Mouse (Mus musculus) thymus, adult 2 months (tissue): ENCODE measurements around the gene Slc12a4. TPM values are rescaled to one million over a fixed set of nuclear protein-coding genes. Genes with fewer than 3 reads are reported as not detected.
A peak's percentile ranks its signal among the peaks of the same experiment; 100 is the strongest.

Experiments used
- DNase-seq: peaks from one replicate; pipeline ENCODE4 v3.0.0; 2021
- H3K27ac ChIP-seq: fragments of 200-500 bp; 2 replicates; pipeline ENCODE4 v1.5.1; 2012; ENCODE audit warnings: low read length, control low read depth; ENCODE audit not compliant: control insufficient read depth, insufficient read depth
- H3K27me3 ChIP-seq: fragments of 200-500 bp; 2 replicates; pipeline ENCODE4 v1.6.1; 2012; ENCODE audit warnings: mild to moderate bottlenecking, low read length, moderate library complexity, mixed read lengths; ENCODE audit not compliant: control insufficient read depth, insufficient read depth
- H3K36me3 ChIP-seq: fragments of 200-500 bp; 2 replicates; pipeline ENCODE4 v1.6.1; 2012; ENCODE audit warnings: mild to moderate bottlenecking, low read length, moderate library complexity; ENCODE audit not compliant: control insufficient read depth, insufficient read depth
- H3K4me1 ChIP-seq: fragments of 200-500 bp; replicated peaks from 2 replicates; pipeline ENCODE4 v1.6.1; 2012; ENCODE audit warnings: low read length; ENCODE audit not compliant: control insufficient read depth, insufficient read depth
- H3K4me3 ChIP-seq: fragments of 200-500 bp; 2 replicates; pipeline ENCODE4 v1.5.1; 2012; ENCODE audit warnings: mild to moderate bottlenecking, low read length, control low read depth, moderate library complexity; ENCODE audit not compliant: control insufficient read depth, insufficient read depth
- CTCF ChIP-seq: fragments of 200-500 bp; IDR thresholded peaks from 2 replicates; pipeline ENCODE4 v1.5.1; 2012; ENCODE audit warnings: mild to moderate bottlenecking, control low read depth, low read length, moderate library complexity, borderline replicate concordance; ENCODE audit not compliant: control insufficient read depth, poor library complexity, insufficient read depth; ENCODE audit errors: extremely low read depth
- POLR2A ChIP-seq: fragments of 200-500 bp; IDR thresholded peaks from 2 replicates; pipeline ENCODE4 v1.6.1; 2012; ENCODE audit warnings: mild to moderate bottlenecking, low read length, control low read depth, moderate library complexity; ENCODE audit not compliant: control insufficient read depth, poor library complexity, insufficient read depth; ENCODE audit errors: extremely low read depth
- WGBS: fragments of 180-500 bp; shearing (Covaris S2); methylation state at CpG from one replicate; pipeline ENCODE4 v1.1.7; 2018; 5-methylcytosine and 5-hydroxymethylcytosine counted together
- polyA plus RNA-seq: library from polyadenylated mRNA; depleted of rRNA; stranded (reverse); fragments of >200 nt; gene quantifications from 2 replicates; pipeline ENCODE4 v1.2.3, GENCODE M21; 2012

The Slc12a4 gene
- polyA plus RNA-seq, 1 experiment, result 69.3 TPM

- Histone ChIP-seq H3K36me3 (no peaks in the 10 kb centered on the region), H3K4me3 (no peak within 1 kb of the TSS), H3K4me1 (peaks cover 4% of the 10 kb centered on the region; the same call in 1 of the 2 replicates), H3K27ac (no peak within 1 kb of the TSS), H3K27me3 (no peaks in the 10 kb centered on the region)
- WGBS, result 95% methylated on average over 15 of the region's 15 CpGs
- no peak for TF ChIP-seq POLR2A
- TF ChIP-seq CTCF, result no peak
- DNase-seq, result no peak
These were observed 13.4 kb upstream of the Slc12a4 start, which contains the start of gene Dpep3 for GRCm38 (mm10) chr8:105979325-105979724. Gene Dpep3 (minus strand): TSS chr8:105979429.

- Histone ChIP-seq H3K4me3 (no peak overlapping the region), H3K36me3 (no peaks in the 10 kb centered on the region), H3K4me1 (no peaks in the 10 kb centered on the region), H3K27me3 (no peaks in the 10 kb centered on the region), H3K27ac (no peak overlapping the region)
- WGBS, result 83% methylated on average over 7 of the region's 7 CpGs
- no peak for DNase-seq
- TF ChIP-seq CTCF (no peak), POLR2A (no peak)
These were observed 9.5 kb upstream of the Slc12a4 start for GRCm38 (mm10) chr8:105975363-105975762.

GRCm38 (mm10) chr8:105971019-105971720 lies 5.3 kb upstream of the Slc12a4 start:
- H3K4me1 ChIP-seq, result peaks cover 10% of the 10 kb centered on the region
- TF ChIP-seq CTCF, result no peak
- TF ChIP-seq POLR2A, result no peak
- H3K36me3 ChIP-seq, result no peaks in the 10 kb centered on the region
- no peak overlapping the region for H3K27ac ChIP-seq
- DNase-seq, result no peak
- H3K27me3 ChIP-seq, result no peaks in the 10 kb centered on the region
- 91% methylated on average over 8 of the region's 8 CpGs for WGBS
- H3K4me3 ChIP-seq, result no peak overlapping the region

DNA sequence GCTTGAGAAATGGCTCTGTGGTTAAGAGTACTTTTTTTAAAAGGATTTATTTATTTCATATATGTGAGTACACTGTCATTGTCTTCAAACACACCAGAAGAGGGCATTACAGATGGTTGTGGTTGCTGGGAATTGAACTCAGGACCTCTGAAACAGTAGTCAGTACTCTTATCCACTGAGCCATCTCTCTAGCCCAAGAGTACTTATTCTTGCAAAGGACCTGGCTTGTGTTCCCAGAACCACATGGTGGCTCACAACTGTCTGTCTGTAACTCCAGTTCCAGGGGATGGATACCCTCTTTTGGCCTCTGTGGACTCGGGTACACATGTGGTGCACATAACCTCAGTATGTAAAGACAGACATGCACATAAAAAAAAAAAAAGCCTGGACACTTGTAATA lies 3.5 kb upstream of the Slc12a4 start:
- no peak overlapping the region for H3K27ac ChIP-seq
- no peak for DNase-seq
- peaks cover 19% of the 10 kb centered on the region for H3K4me1 ChIP-seq
- WGBS, result 78% methylated on average over 1 of the region's 1 CpGs
- no peaks in the 10 kb centered on the region for H3K27me3 ChIP-seq
- H3K4me3 ChIP-seq, result no peak overlapping the region
- H3K36me3 ChIP-seq, result no peaks in the 10 kb centered on the region
- TF ChIP-seq CTCF (no peak), POLR2A (no peak)

GRCm38 (mm10) chr8:105966692-105967311 lies 905 bp upstream of the Slc12a4 start:
- peaks cover 19% of the 10 kb centered on the region for H3K4me1 ChIP-seq
- no peak for TF ChIP-seq POLR2A
- peak; percentile 38; the same call in 1 of the 2 replicates for TF ChIP-seq CTCF
- peak; percentile 52 for DNase-seq

DNA sequence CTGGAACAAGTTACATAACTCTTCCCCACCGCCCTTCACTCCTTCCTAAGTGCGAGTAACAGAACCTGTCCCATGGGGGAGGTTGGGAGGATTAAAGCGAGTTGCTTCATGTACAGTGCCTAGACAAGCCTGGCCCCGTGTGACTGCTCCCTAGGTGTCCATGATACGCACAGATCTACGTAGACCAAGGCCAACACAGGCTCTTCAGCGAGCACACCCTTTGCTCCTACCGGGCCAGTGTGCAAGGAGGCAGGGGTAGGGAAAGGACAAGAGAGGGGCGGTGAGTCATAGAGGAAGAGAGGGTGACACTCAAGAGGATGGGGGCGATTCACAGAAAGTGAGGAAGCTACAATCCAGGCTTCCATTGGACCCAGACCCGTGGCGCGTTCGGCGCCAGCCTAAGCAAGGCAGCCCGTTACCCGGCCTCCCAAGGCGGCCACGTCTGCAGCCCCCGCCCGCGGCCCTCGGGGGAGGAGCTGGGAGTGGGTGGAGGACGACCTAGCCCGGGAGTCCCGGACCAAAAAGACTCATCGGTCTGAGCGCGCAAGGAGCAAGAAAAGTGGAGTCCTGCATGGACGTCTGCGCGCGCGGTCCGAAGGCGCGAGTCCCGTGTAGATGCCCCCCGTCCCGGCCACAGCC lies 512 bp downstream of the Slc12a4 start:
- peaks cover 19% of the 10 kb centered on the region for H3K4me1 ChIP-seq
- peak; percentile 63 for DNase-seq

More at GRCm38 (mm10) chr8:105966692-105967311, 905 bp upstream of the Slc12a4 start:
- H3K27me3 ChIP-seq, result no peaks in the 10 kb centered on the region
- no peaks in the 10 kb centered on the region for H3K36me3 ChIP-seq
- H3K4me3 ChIP-seq, result peak overlapping the region; percentile 9
- 22% methylated on average over 19 of the region's 19 CpGs for WGBS
- H3K27ac ChIP-seq, result peak overlapping the region; percentile 8; the same call in 1 of the 2 replicates

More for the DNA sequence above, 512 bp downstream of the Slc12a4 start:
- H3K4me3 ChIP-seq, result peak overlapping the region; percentile 95
- TF ChIP-seq CTCF (no peak), POLR2A (no peak)
- no peaks in the 10 kb centered on the region for H3K27me3 ChIP-seq
- no peaks in the 10 kb centered on the region for H3K36me3 ChIP-seq
- 7% methylated on average over 40 of the region's 40 CpGs for WGBS
- no peak overlapping the region for H3K27ac ChIP-seq
